Mouse (Mus musculus) E14TG2a.4 (cell line): ENCODE measurements at regions not wholly inside any gene's neighbourhood (a gene's known extent, or its start where the extent isn't known, plus 50 kb on each side); places are given as distances from the start of the nearest gene placed in this dataset.

ENCODE experiments used
- CTCF ChIP-seq: conservative IDR thresholded peaks from 2 replicates; pipeline ENCODE4 v1.5.1; 2014; ENCODE audit warnings: low read length
- NANOG ChIP-seq: IDR thresholded peaks from 2 replicates; pipeline ENCODE4 v1.6.1; 2014; ENCODE audit warnings: borderline replicate concordance, low read length, mixed read lengths

DNA sequence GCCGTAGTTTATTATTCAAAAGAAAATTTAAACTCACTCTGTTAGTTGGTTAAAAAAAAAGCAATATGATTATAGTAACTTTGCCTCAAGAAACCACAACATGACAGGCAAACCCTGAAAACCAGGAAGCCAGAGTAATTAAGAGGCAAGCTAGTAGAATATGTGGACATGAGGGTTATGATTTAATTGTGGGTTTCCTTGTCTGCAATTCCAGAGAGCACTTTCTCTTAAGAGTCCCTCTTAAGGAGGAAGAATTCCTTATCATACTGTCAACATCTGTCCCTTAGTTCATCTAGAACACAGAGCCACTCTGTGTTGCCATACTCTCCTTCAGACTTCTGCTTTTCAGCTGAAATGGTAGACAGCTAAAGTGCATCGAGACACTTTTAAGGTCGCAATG, 954.2 kb upstream of the Nudt12 start:
- no peak for TF ChIP-seq CTCF
- no peak for TF ChIP-seq NANOG
